Mouse (Mus musculus): Measurements from ENCODE around the gene Ubxn10. TPM values are rescaled to one million over a fixed set of nuclear protein-coding genes. Genes with fewer than 3 reads are reported as not detected.

Ubxn10 gene
- polyA plus RNA-seq, 1 experiment from 2014 or later, result 4.6 TPM

DNA sequence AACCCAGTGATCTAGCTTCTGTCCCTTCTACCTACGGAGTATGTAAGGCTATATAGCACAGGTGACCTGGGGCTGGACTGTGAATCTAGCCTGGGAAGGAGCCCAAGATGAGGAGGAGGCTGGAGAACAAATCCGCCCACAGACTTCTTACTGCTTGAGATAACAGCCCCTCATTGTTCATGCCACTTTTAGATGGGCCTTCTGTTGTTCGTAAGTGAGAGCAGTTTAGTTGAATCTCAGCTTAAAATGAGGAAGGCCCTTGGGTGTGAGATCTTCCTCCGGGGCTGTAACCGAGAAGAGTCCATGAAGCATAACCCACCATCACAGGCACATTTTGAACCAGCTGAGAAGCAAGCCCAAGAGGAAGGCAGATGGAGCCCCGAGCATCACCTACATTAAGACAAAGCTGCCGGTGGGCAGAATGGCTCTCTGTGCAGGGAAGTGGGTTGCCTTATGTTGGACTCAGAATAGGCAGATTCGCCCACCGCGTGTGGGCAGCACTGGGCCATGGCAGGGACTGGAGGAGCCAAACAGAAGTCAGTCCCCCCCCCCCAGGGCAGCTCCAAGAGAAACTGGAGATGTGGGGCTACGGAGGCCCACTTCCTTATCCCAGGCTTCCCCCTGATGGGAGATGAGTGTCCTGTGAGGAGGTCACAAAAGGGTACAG, 76.9 kb downstream of the Ubxn10 start:
- H3K4me3 ChIP-seq, result no peak overlapping the region
- H3K27ac ChIP-seq, result peak overlapping the region; percentile 17; the same call in 1 of the 2 replicates
- no peaks in the 10 kb centered on the region for H3K27me3 ChIP-seq (ENCODE audit: insufficient read depth, poor library complexity, severe bottlenecking)
- DNase-seq (ENCODE audit: low spot score), result no peak
- peaks cover 11% of the 10 kb centered on the region for H3K4me1 ChIP-seq (replicated peaks)
- WGBS, result 83% methylated on average over 11 of the region's 11 CpGs
- no peaks in the 10 kb centered on the region for H3K36me3 ChIP-seq
- H3K9me3 ChIP-seq, result no peaks in the 10 kb centered on the region

Other genes starting within 250 kb of the Ubxn10 start
- 0.67 and 0.80 TPM in 2 replicates for gene Vwa5b1, start 101.3 kb downstream of the Ubxn10 start, polyA plus RNA-seq (2016; fragmentation: Nextera tagmentation; extraction: Ambion mirVana)
- 0.89 and 0.95 TPM in 2 replicates for gene Pla2g2c, start 12.4 kb downstream of the Ubxn10 start, polyA plus RNA-seq (2016; fragmentation: Nextera tagmentation; extraction: Ambion mirVana)
- gene Pla2g2f, start 20.5 kb upstream of the Ubxn10 start, polyA plus RNA-seq (2016; fragmentation: Nextera tagmentation; extraction: Ambion mirVana), result 0.84 and 1.2 TPM in 2 replicates
- 1.0 and 1.4 TPM in 2 replicates for gene Pla2g2d, start 38.6 kb upstream of the Ubxn10 start, polyA plus RNA-seq (2016; fragmentation: Nextera tagmentation; extraction: Ambion mirVana)
- gene Pla2g5, start 126.3 kb upstream of the Ubxn10 start, polyA plus RNA-seq (2016; fragmentation: Nextera tagmentation; extraction: Ambion mirVana), result 0.19 TPM in 1 of 2 replicates, not detected in the other
- gene Gm13030, start 136.8 kb upstream of the Ubxn10 start, polyA plus RNA-seq (2016; fragmentation: Nextera tagmentation; extraction: Ambion mirVana), result not detected in 2 replicates
- not detected in 2 replicates for gene Pla2g2e, start 140.8 kb upstream of the Ubxn10 start, polyA plus RNA-seq (2016; fragmentation: Nextera tagmentation; extraction: Ambion mirVana)
- gene Otud3, start 176.8 kb upstream of the Ubxn10 start, polyA plus RNA-seq (2016; fragmentation: Nextera tagmentation; extraction: Ambion mirVana), result 2.4 and 3.0 TPM in 2 replicates
- not detected in 2 replicates for gene Rnf186, start 229.9 kb upstream of the Ubxn10 start, polyA plus RNA-seq (2016; fragmentation: Nextera tagmentation; extraction: Ambion mirVana)
- 0.70 and 1.1 TPM in 2 replicates for gene Tmco4, start 235.7 kb upstream of the Ubxn10 start, polyA plus RNA-seq (2016; fragmentation: Nextera tagmentation; extraction: Ambion mirVana)

All from hindbrain, embryonic 10.5 days (tissue).